ENCODE assay signal across 14 mouse cellular contexts in genomic region chr17:5309930-5310329, GRCm38 (mm10).
DNase-seq lines count a peak whose midpoint lies in the region; ATAC-seq and TF ChIP-seq lines count a peak whose summit lies in the region.
"Had no signal": no experiment of that assay in that cellular context is flagged by ENCODE, and none has a peak within 500 bp of the region (broad histone marks: within the 10 kb centered on the region; RNA-seq: fewer than 3 reads in every experiment).

No protein-coding gene starts in this region.

- H3K4me3 ChIP-seq in layer of hippocampus, adult 2 months = no peak overlapping the region
- H3K4me3 ChIP-seq in midbrain, postnatal 0 days (ENCODE audit: low read depth, low read length) = no peak overlapping the region
- H3K4me3 ChIP-seq: embryonic facial prominence, embryonic 13.5 days; heart, adult 2 months; liver, embryonic 15.5 days had no signal

- WGBS in midbrain, postnatal 0 days = 19% methylated on average over 5 of the region's 5 CpGs

- DNase-seq in layer of hippocampus, adult 2 months (ENCODE audit: low spot score in 2 of 2) = no peak
- DNase-seq in layer of hippocampus, adult 18-20 months (ENCODE audit: low spot score in 2 of 2) = no peak
- DNase-seq in midbrain, postnatal 0 days (ENCODE audit: low spot score) = no peak
- DNase-seq in spleen, postnatal 36 days (ENCODE audit: low spot score in 2 of 2) = no peak
- no peak for DNase-seq in spleen, adult 18-20 months
- DNase-seq in gastrocnemius, postnatal 14 days = no peak
- DNase-seq: heart, adult 2 months; kidney, adult 9 months; right cerebral cortex, postnatal 25 days; thymus, postnatal 36 days had no signal

- H3K4me1 ChIP-seq in midbrain, postnatal 0 days (ENCODE audit: insufficient read depth, low read length) = no peaks in the 10 kb centered on the region
- H3K4me1 ChIP-seq: liver, embryonic 15.5 days had no signal

- H3K27ac ChIP-seq in layer of hippocampus, adult 2 months = peak overlapping the region; percentile 90
- H3K27ac ChIP-seq in midbrain, postnatal 0 days (ENCODE audit: low read depth, low read length) = no peak overlapping the region; the same call in 1 of the 2 replicates
- H3K27ac ChIP-seq: heart, adult 2 months; liver, embryonic 15.5 days had no signal

- no peak overlapping the region for H3K9ac ChIP-seq in midbrain, postnatal 0 days (replicated peaks; ENCODE audit: low read length, poor library complexity, severe bottlenecking)
- H3K9ac ChIP-seq: embryonic facial prominence, embryonic 13.5 days; liver, embryonic 15.5 days had no signal

- H3K27me3 ChIP-seq in midbrain, postnatal 0 days (ENCODE audit: insufficient read depth, low read length) = no peaks in the 10 kb centered on the region
- H3K27me3 ChIP-seq: embryonic facial prominence, embryonic 13.5 days; liver, embryonic 15.5 days had no signal

- H3K9me3 ChIP-seq in midbrain, postnatal 0 days (ENCODE audit: low read length) = no peaks in the 10 kb centered on the region
- H3K9me3 ChIP-seq: embryonic facial prominence, embryonic 13.5 days; liver, embryonic 15.5 days had no signal

- peaks cover 15% of the 10 kb centered on the region for H3K36me3 ChIP-seq in midbrain, postnatal 0 days (ENCODE audit: insufficient read depth, low read length)

- TF ChIP-seq CTCF in layer of hippocampus, adult 2 months (conservative IDR thresholded peaks at IDR 0.05) = no peak
- TF ChIP-seq CTCF in midbrain, postnatal 0 days (IDR thresholded peaks at IDR 0.05) = 0 out of 2 replicates have a peak, but pooled peaks have one; percentile 9

- peak; percentile 70 for ATAC-seq in common myeloid progenitor, adult 5-6 weeks (replicated peaks; ENCODE audit: low read depth, poor library complexity, severe bottlenecking)
- peak; percentile 66 to 69 for ATAC-seq in hematopoietic stem cell, adult 5-6 weeks (replicated peaks in 1 of 2; ENCODE audit: insufficient read depth in 1 of 2, low FRiP score in 2 of 2, low TSS enrichment in 1 of 2, low read depth in 1 of 2, poor library complexity in 2 of 2, severe bottlenecking in 2 of 2)
- ATAC-seq in midbrain, postnatal 0 days (ENCODE audit: low FRiP score) = no peak

- intact Hi-C loops in gastrocnemius, postnatal 14 days (cut with DNase I; ENCODE audit: low total_unique reads) = loop anchor here (10.0 kb wide), 1 partner anchor 115 kb away; no protein-coding TSS in a partner anchor

- H3K4me2 ChIP-seq in midbrain, postnatal 0 days (ENCODE audit: low read depth, low read length, poor library complexity, severe bottlenecking) = no peak overlapping the region
- H3K4me2 ChIP-seq: embryonic facial prominence, embryonic 13.5 days; liver, embryonic 15.5 days had no signal
